Mouse (Mus musculus) lung, adult 2 months (tissue): Measurements from ENCODE around the gene Il17c.

Experiments used
- CTCF ChIP-seq: fragments of 200-500 bp; IDR thresholded peaks from 2 replicates; pipeline ENCODE4 v1.5.1; 2011; ENCODE audit warnings: mild to moderate bottlenecking, low read length, control low read depth; ENCODE audit not compliant: insufficient read depth
- POLR2A ChIP-seq: fragments of 200-500 bp; IDR thresholded peaks from 2 replicates; pipeline ENCODE4 v1.6.1; 2011; ENCODE audit warnings: low read depth, mild to moderate bottlenecking, control low read depth, low read length, borderline replicate concordance; ENCODE audit errors: extremely low read depth

DNA sequence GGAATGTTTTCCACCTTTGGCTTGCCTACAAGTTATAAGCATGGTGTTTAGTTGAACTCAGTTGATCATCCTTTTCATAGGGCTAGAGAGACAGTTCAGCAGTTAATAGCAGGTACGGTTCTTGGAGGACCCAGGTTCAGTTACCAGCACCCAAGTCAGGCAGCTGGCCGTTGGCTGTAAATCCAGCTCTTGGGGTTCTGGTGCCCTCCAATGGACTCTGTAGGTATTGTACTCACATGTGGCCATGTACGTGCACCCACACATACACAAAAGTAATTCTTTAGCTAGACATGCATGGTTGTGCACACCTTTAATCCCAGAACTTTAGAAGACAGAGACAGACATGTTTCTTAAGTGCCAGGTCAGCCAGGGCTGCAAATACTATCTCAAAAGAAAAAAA lies 32.5 kb upstream of the Il17c start:
- no peak for TF ChIP-seq POLR2A
- TF ChIP-seq CTCF: 0 out of 2 replicates have a peak, but pooled peaks have one; percentile 6
